Comparison of ENCODE assay signal across 24 mouse cellular contexts in the genomic region with DNA sequence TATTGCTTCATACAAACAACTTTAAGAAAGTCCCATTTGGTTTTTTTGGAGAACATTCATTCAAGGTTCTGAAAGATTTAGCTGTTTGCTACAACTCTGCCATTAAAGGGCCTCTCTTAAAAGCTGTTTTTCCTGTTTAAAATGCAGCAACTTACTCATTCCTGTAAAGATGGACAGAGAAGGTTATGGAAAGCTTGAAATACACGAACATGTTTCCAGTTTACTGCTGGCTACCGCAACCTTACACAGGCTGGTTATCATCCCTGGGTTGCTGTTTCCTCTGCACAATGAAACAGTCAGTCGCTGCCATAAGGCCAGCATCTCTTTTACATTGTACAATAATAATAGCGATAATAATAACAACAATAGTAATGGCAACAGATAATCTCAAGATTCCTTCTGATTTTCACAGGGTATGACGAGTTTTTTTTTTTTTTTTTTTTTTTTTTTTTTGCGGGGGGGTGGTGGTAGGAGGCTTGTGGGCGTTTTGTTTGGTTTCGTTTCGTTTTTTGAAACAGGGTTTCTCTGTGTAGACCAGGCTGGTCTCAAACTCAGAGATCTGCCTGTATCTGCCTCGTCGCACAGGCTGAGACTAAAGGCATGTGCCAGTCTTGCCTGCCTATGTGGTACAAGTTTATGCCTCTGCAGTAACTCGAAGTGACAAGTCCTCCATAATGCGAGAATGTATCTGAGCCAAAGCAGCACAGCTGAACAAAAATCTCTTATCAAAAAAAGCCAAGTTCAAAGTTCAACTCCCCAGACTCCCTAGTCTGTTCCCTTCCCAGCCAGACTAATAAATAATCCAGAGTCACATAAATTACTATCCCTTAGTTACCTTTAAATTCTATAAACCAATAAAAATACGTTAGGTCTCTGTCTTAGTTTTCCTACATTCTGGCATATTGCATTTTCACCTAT. TPM values are rescaled to one million over a fixed set of nuclear protein-coding genes. Genes with fewer than 3 reads are reported as not detected.
A peak's percentile ranks its signal among the peaks of the same experiment; 100 is the strongest.
DNase-seq lines count a peak whose midpoint lies in the region; ATAC-seq and TF ChIP-seq lines count a peak whose summit lies in the region.
"Had no signal": no experiment of that assay in that cellular context is flagged by ENCODE, and none has a peak within 500 bp of the region (broad histone marks: within the 10 kb centered on the region; RNA-seq: fewer than 3 reads in every experiment).

No protein-coding gene starts in this region.

- in situ Hi-C loops in ES-E14 (cut with MboI; ENCODE audit: low sequenced_read_pairs in 2 of 2, unreplicated experiment in 2 of 2), result no loop called here

- H3K27ac ChIP-seq in intestine, embryonic 15.5 days, result no peak overlapping the region
- H3K27ac ChIP-seq in intestine, postnatal 0 days (ENCODE audit: low read depth, low read length), result no peak overlapping the region
- H3K27ac ChIP-seq in kidney, postnatal 0 days, result 0 out of 2 replicates have a peak overlapping the region, but pooled peaks have one; percentile 10
- H3K27ac ChIP-seq in ES-E14 (ENCODE audit: insufficient read depth, low read depth, low read length, poor library complexity, severe bottlenecking), result no peak overlapping the region
- H3K27ac ChIP-seq in intestine, embryonic 16.5 days (ENCODE audit: low read length), result no peak overlapping the region
- H3K27ac ChIP-seq: forebrain, embryonic 10.5 days; forebrain, embryonic 13.5 days; heart, adult 2 months; heart, embryonic 10.5 days; hindbrain, embryonic 12.5 days; hindbrain, embryonic 15.5 days had no signal

- H3K27me3 ChIP-seq in intestine, embryonic 15.5 days (replicated peaks), result no peaks in the 10 kb centered on the region
- H3K27me3 ChIP-seq in intestine, postnatal 0 days (replicated peaks; ENCODE audit: control insufficient read depth, insufficient read depth, low read length), result no peaks in the 10 kb centered on the region
- H3K27me3 ChIP-seq in kidney, postnatal 0 days (ENCODE audit: insufficient read depth, low read length), result no peaks in the 10 kb centered on the region
- H3K27me3 ChIP-seq in intestine, embryonic 16.5 days (replicated peaks; ENCODE audit: control insufficient read depth, insufficient read depth, low read length), result no peaks in the 10 kb centered on the region
- H3K27me3 ChIP-seq: forebrain, embryonic 13.5 days; hindbrain, embryonic 12.5 days; hindbrain, embryonic 15.5 days; Patski had no signal

- no peak for TF ChIP-seq CTCF in intestine, postnatal 0 days (IDR thresholded peaks at IDR 0.05; ENCODE audit: low read depth)
- no peak for TF ChIP-seq CTCF in kidney, postnatal 0 days (IDR thresholded peaks at IDR 0.05; ENCODE audit: low read depth)

- DNase-seq in kidney, postnatal 0 days (ENCODE audit: low spot score), result no peak
- DNase-seq in kidney, postnatal 25 days, result no peak
- DNase-seq in ES-E14 (ENCODE audit: low read depth, low spot score), result no peak
- no peak for DNase-seq in left cerebral cortex, adult 9 months (ENCODE audit: low spot score in 2 of 2)
- DNase-seq: adrenal gland, postnatal 10 days; adrenal gland, postnatal 36 days; B cell, adult 2 months; cerebellum, adult 18-20 months; cerebellum, adult 9-10 months; cerebellum, postnatal 14 days; gastrocnemius, postnatal 10 days; gastrocnemius, postnatal 36 days; heart, adult 2 months had no signal

- H3K9ac ChIP-seq in intestine, embryonic 15.5 days, result no peak overlapping the region
- no peak overlapping the region for H3K9ac ChIP-seq in intestine, postnatal 0 days (ENCODE audit: low read depth, low read length)
- H3K9ac ChIP-seq in kidney, postnatal 0 days (ENCODE audit: low read depth, low read length), result no peak overlapping the region
- H3K9ac ChIP-seq in ES-E14 (ENCODE audit: insufficient read depth, low read depth, low read length, poor library complexity, severe bottlenecking), result no peak overlapping the region
- H3K9ac ChIP-seq in intestine, embryonic 16.5 days (ENCODE audit: low read depth, low read length), result no peak overlapping the region
- H3K9ac ChIP-seq: forebrain, embryonic 13.5 days; hindbrain, embryonic 12.5 days; hindbrain, embryonic 15.5 days had no signal

- H3K36me3 ChIP-seq in intestine, embryonic 15.5 days, result no peaks in the 10 kb centered on the region
- H3K36me3 ChIP-seq in intestine, postnatal 0 days (ENCODE audit: control insufficient read depth, insufficient read depth), result no peaks in the 10 kb centered on the region
- peaks cover 11% of the 10 kb centered on the region; the same call in 1 of the 2 replicates for H3K36me3 ChIP-seq in kidney, postnatal 0 days (ENCODE audit: insufficient read depth, low read length)
- peaks cover 7% of the 10 kb centered on the region; the same call in 1 of the 2 replicates for H3K36me3 ChIP-seq in ES-E14 (ENCODE audit: control insufficient read depth, insufficient read depth, low read length, poor library complexity, severe bottlenecking)
- no peaks in the 10 kb centered on the region; the same call in 1 of the 2 replicates for H3K36me3 ChIP-seq in intestine, embryonic 16.5 days (ENCODE audit: control insufficient read depth, insufficient read depth, low read length)

- H3K4me1 ChIP-seq in intestine, embryonic 15.5 days (replicated peaks), result no peaks in the 10 kb centered on the region
- H3K4me1 ChIP-seq in intestine, postnatal 0 days (replicated peaks; ENCODE audit: control insufficient read depth, insufficient read depth, low read length), result no peaks in the 10 kb centered on the region
- no peaks in the 10 kb centered on the region for H3K4me1 ChIP-seq in kidney, postnatal 0 days (replicated peaks; ENCODE audit: insufficient read depth, low read length)
- peaks cover 0 to 6% of the 10 kb centered on the region in 2 experiments; a peak in 1 of 4 replicates for H3K4me1 ChIP-seq in ES-E14 (ENCODE audit: control insufficient read depth in 2 of 2, insufficient read depth in 2 of 2, low read length in 2 of 2, poor library complexity in 1 of 2)
- H3K4me1 ChIP-seq in intestine, embryonic 16.5 days (ENCODE audit: control insufficient read depth, insufficient read depth, low read length), result no peaks in the 10 kb centered on the region
- H3K4me1 ChIP-seq: forebrain, embryonic 10.5 days; forebrain, embryonic 13.5 days; hindbrain, embryonic 12.5 days; hindbrain, embryonic 15.5 days had no signal

- H3K9me3 ChIP-seq in intestine, embryonic 15.5 days, result no peaks in the 10 kb centered on the region
- no peaks in the 10 kb centered on the region for H3K9me3 ChIP-seq in intestine, postnatal 0 days (ENCODE audit: control insufficient read depth)
- no peaks in the 10 kb centered on the region for H3K9me3 ChIP-seq in kidney, postnatal 0 days (replicated peaks; ENCODE audit: low read length)
- H3K9me3 ChIP-seq in ES-E14 (ENCODE audit: control insufficient read depth, insufficient read depth, low read depth, low read length), result no peaks in the 10 kb centered on the region
- H3K9me3 ChIP-seq in intestine, embryonic 16.5 days (ENCODE audit: control insufficient read depth, low read length), result no peaks in the 10 kb centered on the region
- H3K9me3 ChIP-seq: forebrain, embryonic 10.5 days; forebrain, embryonic 13.5 days; heart, embryonic 10.5 days; hindbrain, embryonic 12.5 days; hindbrain, embryonic 15.5 days had no signal

- no peak overlapping the region for H3K4me3 ChIP-seq in intestine, embryonic 15.5 days (replicated peaks)
- no peak overlapping the region for H3K4me3 ChIP-seq in intestine, postnatal 0 days (ENCODE audit: low read depth, low read length)
- no peak overlapping the region for H3K4me3 ChIP-seq in kidney, postnatal 0 days (replicated peaks; ENCODE audit: low read depth, low read length)
- no peak overlapping the region for H3K4me3 ChIP-seq in ES-E14 (ENCODE audit: insufficient read depth in 1 of 2, low read depth in 1 of 2, low read length in 2 of 2, poor library complexity in 1 of 2, severe bottlenecking in 1 of 2)
- H3K4me3 ChIP-seq in intestine, embryonic 16.5 days (ENCODE audit: low read length), result no peak overlapping the region
- H3K4me3 ChIP-seq: forebrain, embryonic 10.5 days; forebrain, embryonic 13.5 days; heart, adult 2 months; heart, embryonic 10.5 days; hindbrain, embryonic 12.5 days; hindbrain, embryonic 15.5 days had no signal

- 0 out of 2 replicates have a peak, but pooled peaks have one; percentile 43 for ATAC-seq in intestine, embryonic 15.5 days
- no peak for ATAC-seq in intestine, postnatal 0 days
- ATAC-seq in kidney, postnatal 0 days (replicated peaks; ENCODE audit: low FRiP score, low read depth), result no peak
- peak; percentile 58; the same call in 1 of the 2 replicates for ATAC-seq in intestine, embryonic 16.5 days
- no peak for ATAC-seq in inflammation-experienced regulatory T-cells, adult 6 months
- ATAC-seq: forebrain, embryonic 13.5 days; forebrain, embryonic 16.5 days; Patski had no signal

- WGBS in intestine, embryonic 15.5 days, result 83% methylated on average over 14 of the region's 14 CpGs
- 72% methylated on average over 14 of the region's 14 CpGs for WGBS in intestine, postnatal 0 days
- 72% methylated on average over 14 of the region's 14 CpGs for WGBS in kidney, postnatal 0 days
- 83% methylated on average over 14 of the region's 14 CpGs for WGBS in intestine, embryonic 16.5 days

- H3K4me2 ChIP-seq in intestine, embryonic 15.5 days (replicated peaks), result no peak overlapping the region
- no peak overlapping the region for H3K4me2 ChIP-seq in intestine, postnatal 0 days (replicated peaks; ENCODE audit: low read depth)
- H3K4me2 ChIP-seq in kidney, postnatal 0 days (ENCODE audit: low read length), result no peak overlapping the region
- H3K4me2 ChIP-seq in intestine, embryonic 16.5 days (ENCODE audit: low read depth, low read length), result no peak overlapping the region
- H3K4me2 ChIP-seq: forebrain, embryonic 13.5 days; hindbrain, embryonic 12.5 days; hindbrain, embryonic 15.5 days had no signal

TF ChIP-seq in ES-E14, 5 proteins besides CTCF, POLR2A, EP300 and RAD21 (continues in another document):
- TF ChIP-seq ZNF384 (IDR thresholded peaks at IDR 0.05; ENCODE audit: low read depth, low read length), result peak; percentile 48; the same call in 1 of the 2 replicates

RNA-seq across cellular contexts. Expression of a gene that starts 7.0 kb away (rescaled TPM):
- polyA plus RNA-seq in intestine, embryonic 15.5 days (2015; fragmentation: Nextera tagmentation; extraction: Ambion mirVana), result 1.3 and 1.5 TPM in 2 replicates
- 0.72 and 1.0 TPM in 2 replicates for polyA plus RNA-seq in intestine, postnatal 0 days (2015; fragmentation: Nextera tagmentation; extraction: Ambion mirVana)
- 2.0 and 2.2 TPM in 2 replicates for polyA plus RNA-seq in kidney, postnatal 0 days (2015; fragmentation: Nextera tagmentation; extraction: Ambion mirVana)
- total RNA-seq in ES-E14 (2012; rRNA removed), result 1.1 and 1.7 TPM in 2 replicates
- polyA plus RNA-seq in intestine, embryonic 16.5 days (2015; fragmentation: Nextera tagmentation; extraction: Ambion mirVana), result 1.5 and 1.7 TPM in 2 replicates
- 10 to 100 TPM; 13.7 to 36.9 (median 22.6) TPM for polyA plus RNA-seq in inflammation-experienced regulatory T-cells, adult 6 months (2017; shearing (Covaris generic))

RNA-seq across cellular contexts. Expression of a gene that starts 32.6 kb away (rescaled TPM):
- 5.9 and 6.7 TPM in 2 replicates for polyA plus RNA-seq in intestine, embryonic 15.5 days (2015; fragmentation: Nextera tagmentation; extraction: Ambion mirVana)
- 1.5 and 1.9 TPM in 2 replicates for polyA plus RNA-seq in intestine, postnatal 0 days (2015; fragmentation: Nextera tagmentation; extraction: Ambion mirVana)
- polyA plus RNA-seq in kidney, postnatal 0 days (2015; fragmentation: Nextera tagmentation; extraction: Ambion mirVana), result 8.2 and 8.5 TPM in 2 replicates
- total RNA-seq in ES-E14 (2012; rRNA removed), result 12.5 and 14.9 TPM in 2 replicates
- 4.7 and 5.8 TPM in 2 replicates for polyA plus RNA-seq in intestine, embryonic 16.5 days (2015; fragmentation: Nextera tagmentation; extraction: Ambion mirVana)
- 10 to 100 TPM; 21.2 to 26.1 (median 25.2) TPM for polyA plus RNA-seq in inflammation-experienced regulatory T-cells, adult 6 months (2017; shearing (Covaris generic))

Comparison
In these comparisons a context has a peak if more than half of its experiments do, and no peak if none do; other contexts are left out.
1. ATAC-seq: peak in intestine, embryonic 15.5 days (single experiment) and intestine, embryonic 16.5 days (single experiment); none in intestine, postnatal 0 days (single experiment), kidney, postnatal 0 days (single experiment) and inflammation-experienced regulatory T-cells, adult 6 months (single experiment).